Mouse (Mus musculus) limb, embryonic 12.5 days (tissue): ENCODE results near the gene Cmc2. TPM values are rescaled to one million over a fixed set of nuclear protein-coding genes. Genes with fewer than 3 reads are reported as not detected.

Experiments used
- polyA plus RNA-seq: library from polyadenylated mRNA; unstranded; fragments of >200 nt; fragmentation: Nextera tagmentation; extraction: Ambion mirVana; gene quantifications from 2 replicates; pipeline ENCODE4 v1.2.1, GENCODE M21; 2016

Gene Cmc2
- polyA plus RNA-seq, 1 experiment from 2014 or later, result 82.7 TPM

Other genes with a start within 250 kb of the Cmc2 start
- 8.1 and 8.2 TPM in 2 replicates for gene Cdyl2, start 188.5 kb downstream of the Cmc2 start, polyA plus RNA-seq
- gene Cenpn, start 275 bp upstream of the Cmc2 start, polyA plus RNA-seq, result 47.5 and 47.6 TPM in 2 replicates
- 11.7 and 12.5 TPM in 2 replicates for gene Atmin, start 21.9 kb upstream of the Cmc2 start, polyA plus RNA-seq
- 2.0 and 2.3 TPM in 2 replicates for gene 1700030J22Rik, start 57.5 kb upstream of the Cmc2 start, polyA plus RNA-seq
- gene Gcsh, start 72.1 kb upstream of the Cmc2 start, polyA plus RNA-seq, result 134 TPM in 2 replicates
- gene Pkd1l2, start 161.0 kb upstream of the Cmc2 start, polyA plus RNA-seq, result 0.09 TPM in 1 of 2 replicates, not detected in the other
- gene Bco1, start 174.4 kb upstream of the Cmc2 start, polyA plus RNA-seq, result 0.14 and 0.41 TPM in 2 replicates
- 2.3 and 2.6 TPM in 2 replicates for gene Gan, start 236.7 kb upstream of the Cmc2 start, polyA plus RNA-seq